Mouse (Mus musculus): Measurements from ENCODE around the gene Shc3.
A peak's percentile ranks its signal among the peaks of the same experiment; 100 is the strongest.

The Shc3 gene

GRCm38 (mm10) chr13:51417796-51418195 lies 151.4 kb downstream of the Shc3 start:
- no peak for DNase-seq (ENCODE audit: low spot score)

- no peak for DNase-seq (ENCODE audit: low spot score)
Observed at GRCm38 (mm10) chr13:51416727-51417126, 152.5 kb downstream of the Shc3 start.

GRCm38 (mm10) chr13:51413461-51413860 lies 155.8 kb downstream of the Shc3 start:
- peak; percentile 27 for DNase-seq (ENCODE audit: low spot score)

GRCm38 (mm10) chr13:51411696-51412430 lies 157.4 kb downstream of the Shc3 start:
- DNase-seq (ENCODE audit: low spot score): no peak

GRCm38 (mm10) chr13:51411243-51411642 lies 158.0 kb downstream of the Shc3 start:
- no peak for DNase-seq (ENCODE audit: low spot score)

GRCm38 (mm10) chr13:51409936-51410481 lies 159.2 kb downstream of the Shc3 start:
- no peak for DNase-seq (ENCODE audit: low spot score)

GRCm38 (mm10) chr13:51408519-51409001 lies 160.7 kb downstream of the Shc3 start, which contains the start of gene S1pr3:
Gene S1pr3, plus strand, starts transcription at chr13:51408639.
- peak; percentile 80 for DNase-seq (ENCODE audit: low spot score)

- DNase-seq (ENCODE audit: low spot score): peak; percentile 20
Observed at GRCm38 (mm10) chr13:51407541-51408217, 161.5 kb downstream of the Shc3 start.

GRCm38 (mm10) chr13:51405731-51406320 lies 163.4 kb downstream of the Shc3 start:
- no peak for DNase-seq (ENCODE audit: low spot score)

- DNase-seq (ENCODE audit: low spot score): no peak
Observed at GRCm38 (mm10) chr13:51404566-51404965, 164.7 kb downstream of the Shc3 start.

- DNase-seq (ENCODE audit: low spot score): peak; percentile 76
Observed at GRCm38 (mm10) chr13:51400736-51401501, 168.3 kb downstream of the Shc3 start.

GRCm38 (mm10) chr13:51400186-51400719 lies 169.0 kb downstream of the Shc3 start:
- DNase-seq (ENCODE audit: low spot score): peak; percentile 13

GRCm38 (mm10) chr13:51399562-51399961 lies 169.7 kb downstream of the Shc3 start:
- no peak for DNase-seq (ENCODE audit: low spot score)

- no peak for DNase-seq (ENCODE audit: low spot score)
Observed at GRCm38 (mm10) chr13:51397861-51398260, 171.4 kb downstream of the Shc3 start.

GRCm38 (mm10) chr13:51392256-51392655 lies 177.0 kb downstream of the Shc3 start:
- no peak for DNase-seq (ENCODE audit: low spot score)

- no peak for DNase-seq (ENCODE audit: low spot score)
Observed at GRCm38 (mm10) chr13:51391359-51391916, 177.8 kb downstream of the Shc3 start.

GRCm38 (mm10) chr13:51390398-51390797 lies 178.8 kb downstream of the Shc3 start:
- DNase-seq (ENCODE audit: low spot score): no peak

GRCm38 (mm10) chr13:51387908-51388307 lies 181.3 kb downstream of the Shc3 start:
- no peak for DNase-seq (ENCODE audit: low spot score)

- DNase-seq (ENCODE audit: low spot score): no peak
Observed at GRCm38 (mm10) chr13:51384899-51385298, 184.3 kb downstream of the Shc3 start.

- no peak for DNase-seq (ENCODE audit: low spot score)
Observed at GRCm38 (mm10) chr13:51381498-51381897, 187.7 kb downstream of the Shc3 start.
